Mouse (Mus musculus) left cerebral cortex, postnatal 4 days (tissue): ENCODE results near the gene Adcy9. TPM values are rescaled to one million over a fixed set of nuclear protein-coding genes. Genes with fewer than 3 reads are reported as not detected.
A peak's percentile ranks its signal among the peaks of the same experiment; 100 is the strongest.

Experiments used
- DNase-seq: peaks from one replicate; pipeline ENCODE4 v3.0.0-alpha.2; 2022
- intact Hi-C: fragments of 180-260 bp; cut with DNase I; formaldehyde crosslinking; loops from one replicate; pipeline ENCODE4 v1.15.1; 2025
- total RNA-seq, 2 experiments: library from RNA; stranded (reverse); gene quantifications; 2 replicates each; pipeline ENCODE4 v1.2.3; 2021

The Adcy9 gene
- total RNA-seq, 2 experiments from 2014 or later = 21.1 to 22.3 TPM

- intact Hi-C loops = loop anchor here (5.0 kb wide), 1 partner anchor 102 kb away; no protein-coding TSS in a partner anchor
- peak; percentile 41 for DNase-seq
Measured at GRCm38 (mm10) chr16:4419546-4420297, 576 bp downstream of the Adcy9 start.

- intact Hi-C loops = loop anchor here (5.0 kb wide), 1 partner anchor 102 kb away; no protein-coding TSS in a partner anchor
- DNase-seq = peak; percentile 12
Measured at GRCm38 (mm10) chr16:4418776-4419545, 1.3 kb downstream of the Adcy9 start.

GRCm38 (mm10) chr16:4418072-4418471 lies 2.2 kb downstream of the Adcy9 start:
- DNase-seq = no peak
- intact Hi-C loops = loop anchor here (5.0 kb wide), 1 partner anchor 101 kb away; no protein-coding TSS in a partner anchor

GRCm38 (mm10) chr16:4417455-4417854 lies 2.8 kb downstream of the Adcy9 start:
- no peak for DNase-seq
- intact Hi-C loops = loop anchor here (5.0 kb wide), 1 partner anchor 100 kb away; no protein-coding TSS in a partner anchor

GRCm38 (mm10) chr16:4414881-4415585 lies 5.3 kb downstream of the Adcy9 start:
- no peak for DNase-seq
- intact Hi-C loops = loop anchor here (5.0 kb wide), 1 partner anchor 98 kb away; no protein-coding TSS in a partner anchor

- no peak for DNase-seq
- intact Hi-C loops = no loop called here
Measured at GRCm38 (mm10) chr16:4413988-4414880, 6.1 kb downstream of the Adcy9 start.

- intact Hi-C loops = no loop called here
- no peak for DNase-seq
Measured at GRCm38 (mm10) chr16:4413301-4413700, 7.0 kb downstream of the Adcy9 start.

GRCm38 (mm10) chr16:4412298-4412697 lies 8.0 kb downstream of the Adcy9 start:
- intact Hi-C loops = no loop called here

GRCm38 (mm10) chr16:4411296-4411695 lies 9.0 kb downstream of the Adcy9 start:
- DNase-seq = no peak
- intact Hi-C loops = no loop called here

More at GRCm38 (mm10) chr16:4412298-4412697, 8.0 kb downstream of the Adcy9 start:
- no peak for DNase-seq

- DNase-seq = no peak
- intact Hi-C loops = no loop called here
Measured at GRCm38 (mm10) chr16:4407536-4407935, 12.8 kb downstream of the Adcy9 start.

- intact Hi-C loops = no loop called here
- no peak for DNase-seq
Measured at GRCm38 (mm10) chr16:4406706-4407105, 13.6 kb downstream of the Adcy9 start.

GRCm38 (mm10) chr16:4406047-4406586 lies 14.2 kb downstream of the Adcy9 start:
- intact Hi-C loops = no loop called here
- DNase-seq = no peak

- DNase-seq = no peak
Measured at GRCm38 (mm10) chr16:4404933-4405761, 15.2 kb downstream of the Adcy9 start.

GRCm38 (mm10) chr16:4401109-4401508 lies 19.2 kb downstream of the Adcy9 start:
- no peak for DNase-seq
- intact Hi-C loops = no loop called here

More at GRCm38 (mm10) chr16:4404933-4405761, 15.2 kb downstream of the Adcy9 start:
- intact Hi-C loops = no loop called here

GRCm38 (mm10) chr16:4399471-4400223 lies 20.7 kb downstream of the Adcy9 start:
- no peak for DNase-seq
- intact Hi-C loops = no loop called here

- intact Hi-C loops = no loop called here
- DNase-seq = no peak
Measured at GRCm38 (mm10) chr16:4398782-4399181, 21.5 kb downstream of the Adcy9 start.

GRCm38 (mm10) chr16:4397636-4398035 lies 22.7 kb downstream of the Adcy9 start:
- intact Hi-C loops = no loop called here
- no peak for DNase-seq
